Mouse (Mus musculus): ENCODE data around the gene Ugt1a1. TPM values are rescaled to one million over a fixed set of nuclear protein-coding genes. Genes with fewer than 3 reads are reported as not detected.

The Ugt1a1 gene
- polyA plus RNA-seq, 1 experiment from 2014 or later, result not detected

DNA sequence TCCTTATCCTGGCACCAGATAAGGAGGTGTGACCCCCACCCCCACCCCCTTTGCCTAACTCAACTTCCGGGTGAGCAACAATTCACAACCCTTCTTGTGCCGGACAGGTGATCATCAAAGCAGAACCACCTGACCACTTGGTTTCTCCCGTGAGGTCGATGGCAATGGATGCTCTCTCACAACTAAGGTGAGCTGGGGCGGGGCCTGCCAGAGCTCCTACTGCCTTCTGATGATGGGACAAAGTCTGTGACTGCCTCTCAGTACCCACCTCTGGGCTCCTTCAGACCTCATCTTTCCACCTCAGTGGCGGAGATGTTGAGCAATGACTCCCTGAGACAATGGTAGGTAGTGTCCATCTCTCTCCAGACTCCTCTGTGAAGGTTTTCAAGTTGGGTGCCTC is 34.1 kb downstream of the Ugt1a1 start:
- ATAC-seq (ENCODE audit: insufficient read depth) (no peak), DNase-seq (no peak)
- Histone ChIP-seq H3K4me2 (no peak overlapping the region), H3K36me3 (ENCODE audit: insufficient read depth) (no peaks in the 10 kb centered on the region), H3K4me1 (ENCODE audit: insufficient read depth) (no peaks in the 10 kb centered on the region), H3K9ac (no peak overlapping the region), H3K27me3 (ENCODE audit: insufficient read depth, low read length) (no peaks in the 10 kb centered on the region), H3K27ac (ENCODE audit: low read depth) (no peak overlapping the region), H3K4me3 (ENCODE audit: low read depth, low read length) (no peak overlapping the region), H3K9me3 (ENCODE audit: low read depth, low read length) (peaks cover 94% of the 10 kb centered on the region)
- 76% methylated on average over 6 of the region's 6 CpGs for WGBS
- TF ChIP-seq CTCF (IDR thresholded peaks at IDR 0.05; ENCODE audit: low read depth), result no peak

DNA sequence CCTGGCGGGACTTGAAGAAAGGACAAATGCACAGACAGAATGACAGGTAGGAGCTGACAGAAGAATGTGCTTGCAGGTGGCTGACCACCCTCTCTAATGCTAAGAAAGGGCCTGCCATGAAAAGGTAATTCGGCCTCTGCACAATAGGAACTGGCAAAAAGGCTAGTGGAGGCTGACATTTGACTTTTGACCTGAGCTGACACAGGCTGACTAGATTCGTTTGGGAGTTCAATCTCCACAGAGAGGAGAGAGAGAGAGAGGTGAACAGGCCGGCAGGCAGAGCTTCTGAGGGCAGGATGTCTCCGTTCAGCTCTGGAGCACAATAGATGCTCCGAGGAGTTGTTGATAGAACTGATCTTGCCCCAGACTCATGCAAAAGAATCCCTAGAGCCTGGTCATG is 34.6 kb downstream of the Ugt1a1 start:
- no peaks in the 10 kb centered on the region for H3K36me3 ChIP-seq (ENCODE audit: insufficient read depth)
- no peak for ATAC-seq (ENCODE audit: insufficient read depth)
- no peak overlapping the region for H3K27ac ChIP-seq (ENCODE audit: low read depth)
- TF ChIP-seq CTCF (IDR thresholded peaks at IDR 0.05; ENCODE audit: low read depth), result no peak
- no peaks in the 10 kb centered on the region for H3K4me1 ChIP-seq (ENCODE audit: insufficient read depth)
- WGBS, result 45% methylated on average over 6 of the region's 6 CpGs
- no peak overlapping the region for H3K4me2 ChIP-seq
- no peak overlapping the region for H3K4me3 ChIP-seq (ENCODE audit: low read depth, low read length)
- no peak for DNase-seq
- H3K27me3 ChIP-seq (ENCODE audit: insufficient read depth, low read length), result no peaks in the 10 kb centered on the region
- H3K9me3 ChIP-seq (ENCODE audit: low read depth, low read length), result peaks cover 94% of the 10 kb centered on the region
- H3K9ac ChIP-seq, result no peak overlapping the region

DNA sequence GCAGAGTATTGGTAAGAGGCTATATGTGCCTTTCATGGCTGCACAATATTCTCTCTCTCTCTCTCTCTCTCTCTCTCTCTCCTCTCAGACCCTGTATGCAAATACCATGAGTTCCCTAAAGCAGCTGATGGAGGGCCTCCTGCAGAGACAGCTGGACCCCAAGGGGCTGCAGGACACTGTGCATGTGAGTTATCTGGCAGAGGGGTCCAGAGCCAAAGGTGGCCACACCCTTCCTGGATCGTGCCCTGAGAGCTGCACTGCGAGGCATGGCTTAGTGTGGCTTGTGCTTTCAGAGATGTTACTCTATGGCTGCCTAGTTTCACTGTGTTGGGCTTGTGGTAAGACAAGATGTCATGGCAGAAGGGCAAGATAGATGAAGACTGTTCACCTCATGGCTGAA is 35.9 kb downstream of the Ugt1a1 start:
- ATAC-seq (ENCODE audit: insufficient read depth) (no peak), DNase-seq (no peak)
- H3K9ac ChIP-seq, result no peak overlapping the region
- H3K4me3 ChIP-seq (ENCODE audit: low read depth, low read length), result no peak overlapping the region
- H3K27ac ChIP-seq (ENCODE audit: low read depth), result no peak overlapping the region
- H3K36me3 ChIP-seq (ENCODE audit: insufficient read depth), result no peaks in the 10 kb centered on the region
- no peaks in the 10 kb centered on the region for H3K4me1 ChIP-seq (ENCODE audit: insufficient read depth)
- TF ChIP-seq CTCF (IDR thresholded peaks at IDR 0.05; ENCODE audit: low read depth), result no peak
- 42% methylated on average over 2 of the region's 2 CpGs for WGBS
- peaks cover 89% of the 10 kb centered on the region for H3K9me3 ChIP-seq (ENCODE audit: low read depth, low read length)
- no peak overlapping the region for H3K4me2 ChIP-seq
- no peaks in the 10 kb centered on the region for H3K27me3 ChIP-seq (ENCODE audit: insufficient read depth, low read length)

DNA sequence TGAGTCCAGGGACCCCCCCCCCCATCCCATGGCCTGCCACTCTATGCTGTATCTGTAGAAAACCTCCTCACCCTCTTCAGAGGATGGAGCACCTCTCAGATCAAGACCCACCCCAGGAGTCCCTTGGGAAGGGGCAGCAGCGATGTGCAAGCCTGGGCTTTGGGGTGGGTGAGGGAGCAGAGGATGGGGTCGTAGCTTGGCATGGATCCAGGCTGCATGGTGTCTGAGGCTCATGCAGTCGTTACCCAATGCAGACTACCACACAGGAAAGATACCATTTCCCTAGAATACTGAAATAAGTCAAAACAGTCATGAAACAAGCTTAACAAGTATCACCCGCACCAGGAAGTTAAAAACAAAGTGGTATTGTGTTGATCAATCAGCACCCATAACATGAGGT is 36.9 kb downstream of the Ugt1a1 start:
- H3K27ac ChIP-seq (ENCODE audit: low read depth), result no peak overlapping the region
- no peaks in the 10 kb centered on the region for H3K4me1 ChIP-seq (ENCODE audit: insufficient read depth)
- no peak overlapping the region for H3K4me3 ChIP-seq (ENCODE audit: low read depth, low read length)
- 64% methylated on average over 4 of the region's 4 CpGs for WGBS
- ATAC-seq (ENCODE audit: insufficient read depth) (no peak), DNase-seq (no peak)
- H3K27me3 ChIP-seq (ENCODE audit: insufficient read depth, low read length), result no peaks in the 10 kb centered on the region
- no peak overlapping the region for H3K9ac ChIP-seq
- no peak for TF ChIP-seq CTCF (IDR thresholded peaks at IDR 0.05; ENCODE audit: low read depth)
- H3K4me2 ChIP-seq, result no peak overlapping the region
- no peaks in the 10 kb centered on the region for H3K36me3 ChIP-seq (ENCODE audit: insufficient read depth)
- peaks cover 82% of the 10 kb centered on the region for H3K9me3 ChIP-seq (ENCODE audit: low read depth, low read length)

DNA sequence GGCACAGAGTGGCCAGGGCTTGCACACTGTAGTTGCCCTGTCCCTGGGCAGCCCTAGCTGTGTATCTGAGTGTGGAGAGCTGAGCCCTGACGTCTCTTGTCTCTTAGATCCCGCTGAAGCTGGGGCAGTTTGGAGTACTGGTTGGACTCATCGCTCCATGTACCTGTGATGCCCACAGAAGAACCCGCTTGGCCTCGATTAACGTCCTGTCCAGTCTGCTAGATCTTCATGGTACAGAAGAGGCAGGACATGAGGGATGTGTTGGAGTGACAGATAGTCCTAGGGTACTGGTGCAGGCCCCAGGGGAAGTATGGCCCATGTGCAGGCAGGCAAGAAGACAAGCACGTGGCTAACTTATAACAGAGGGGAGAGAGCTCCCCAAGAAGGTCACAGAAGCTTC is 37.8 kb downstream of the Ugt1a1 start:
- Histone ChIP-seq H3K36me3 (ENCODE audit: insufficient read depth) (no peaks in the 10 kb centered on the region), H3K4me3 (ENCODE audit: low read depth, low read length) (no peak overlapping the region), H3K9ac (no peak overlapping the region), H3K27ac (ENCODE audit: low read depth) (no peak overlapping the region), H3K9me3 (ENCODE audit: low read depth, low read length) (peaks cover 76% of the 10 kb centered on the region), H3K27me3 (ENCODE audit: insufficient read depth, low read length) (no peaks in the 10 kb centered on the region), H3K4me1 (ENCODE audit: insufficient read depth) (no peaks in the 10 kb centered on the region), H3K4me2 (no peak overlapping the region)
- no peak for TF ChIP-seq CTCF (IDR thresholded peaks at IDR 0.05; ENCODE audit: low read depth)
- ATAC-seq (ENCODE audit: insufficient read depth) (no peak), DNase-seq (no peak)
- WGBS, result 73% methylated on average over 7 of the region's 7 CpGs

DNA sequence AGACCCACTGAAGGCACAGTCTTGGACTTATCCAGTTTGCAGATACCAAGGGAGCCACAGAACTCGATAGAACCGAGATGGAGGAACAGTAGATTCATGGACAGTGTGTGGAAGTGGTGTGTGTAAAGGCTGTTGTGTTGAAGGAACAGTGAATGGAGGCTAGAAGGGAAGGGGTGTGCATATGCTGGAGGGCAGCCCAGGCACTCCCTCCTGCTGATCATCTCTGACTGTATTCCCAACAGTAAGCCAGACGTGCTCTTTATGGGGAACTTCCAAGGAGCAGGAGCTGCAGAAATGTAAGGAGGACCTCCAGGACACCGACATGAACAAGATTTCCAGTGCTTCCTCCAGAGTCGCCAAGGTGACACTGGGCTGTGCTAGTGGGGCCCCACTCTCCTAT is 38.3 kb downstream of the Ugt1a1 start:
- no peak for DNase-seq
- WGBS, result 76% methylated on average over 5 of the region's 5 CpGs
- H3K27me3 ChIP-seq (ENCODE audit: insufficient read depth, low read length), result no peaks in the 10 kb centered on the region
- H3K36me3 ChIP-seq (ENCODE audit: insufficient read depth), result no peaks in the 10 kb centered on the region
- no peak overlapping the region for H3K4me3 ChIP-seq (ENCODE audit: low read depth, low read length)
- no peaks in the 10 kb centered on the region for H3K4me1 ChIP-seq (ENCODE audit: insufficient read depth)
- no peak for TF ChIP-seq CTCF (IDR thresholded peaks at IDR 0.05; ENCODE audit: low read depth)
- no peak overlapping the region for H3K27ac ChIP-seq (ENCODE audit: low read depth)
- H3K4me2 ChIP-seq, result no peak overlapping the region
- H3K9me3 ChIP-seq (ENCODE audit: low read depth, low read length), result peaks cover 76% of the 10 kb centered on the region
- no peak for ATAC-seq (ENCODE audit: insufficient read depth)
- H3K9ac ChIP-seq, result no peak overlapping the region

DNA sequence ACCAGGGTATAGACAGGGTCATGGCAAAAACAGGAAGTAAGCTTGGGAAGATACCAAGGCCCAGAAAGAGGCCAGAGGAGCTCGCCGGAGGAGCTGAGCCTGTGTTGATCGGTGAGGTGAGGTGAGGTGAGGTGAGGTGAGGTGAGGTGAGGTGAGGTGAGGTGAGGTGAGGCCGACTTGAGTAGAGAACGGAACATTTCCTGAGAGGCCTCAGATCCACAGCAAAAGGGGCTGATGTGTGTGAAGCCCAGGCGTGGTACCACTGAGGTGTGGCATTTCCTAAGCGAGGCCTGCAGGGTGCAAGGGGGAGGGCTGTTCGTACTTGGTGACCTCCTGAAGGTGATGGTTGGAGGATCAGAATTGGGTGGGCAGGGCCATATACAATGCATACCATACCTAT is 41.3 kb downstream of the Ugt1a1 start:
- TF ChIP-seq CTCF (IDR thresholded peaks at IDR 0.05; ENCODE audit: low read depth), result no peak
- peaks cover 69% of the 10 kb centered on the region for H3K9me3 ChIP-seq (ENCODE audit: low read depth, low read length)
- H3K36me3 ChIP-seq (ENCODE audit: insufficient read depth), result no peaks in the 10 kb centered on the region
- ATAC-seq (ENCODE audit: insufficient read depth), result no peak
- no peaks in the 10 kb centered on the region for H3K27me3 ChIP-seq (ENCODE audit: insufficient read depth, low read length)
- H3K27ac ChIP-seq (ENCODE audit: low read depth), result no peak overlapping the region
- no peak for DNase-seq
- no peak overlapping the region for H3K9ac ChIP-seq
- H3K4me2 ChIP-seq, result no peak overlapping the region
- H3K4me3 ChIP-seq (ENCODE audit: low read depth, low read length), result no peak overlapping the region
- no peaks in the 10 kb centered on the region for H3K4me1 ChIP-seq (ENCODE audit: insufficient read depth)
- WGBS, result 72% methylated on average over 8 of the region's 8 CpGs

DNA sequence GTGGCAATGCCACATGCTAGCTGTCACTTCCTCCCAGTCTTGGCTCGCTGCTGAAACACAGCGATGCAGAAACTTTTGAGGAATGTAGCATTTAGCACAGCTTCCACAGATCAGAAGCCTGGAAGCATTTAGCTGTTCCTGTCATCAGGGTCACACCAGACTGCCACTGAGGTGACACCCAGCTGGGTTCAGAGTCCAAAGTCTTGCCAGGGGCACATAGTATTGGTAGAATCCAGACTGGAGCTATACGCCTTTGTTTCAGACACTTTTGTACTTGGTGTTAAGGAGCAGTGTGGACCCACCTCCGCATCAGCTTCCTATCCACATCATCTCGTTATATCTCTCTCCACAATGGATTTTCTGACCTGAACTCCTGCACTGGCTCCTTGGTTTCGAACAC is 41.8 kb downstream of the Ugt1a1 start:
- H3K27me3 ChIP-seq (ENCODE audit: insufficient read depth, low read length), result no peaks in the 10 kb centered on the region
- H3K9me3 ChIP-seq (ENCODE audit: low read depth, low read length), result peaks cover 66% of the 10 kb centered on the region
- 68% methylated on average over 6 of the region's 6 CpGs for WGBS
- no peak overlapping the region for H3K4me2 ChIP-seq
- no peaks in the 10 kb centered on the region for H3K36me3 ChIP-seq (ENCODE audit: insufficient read depth)
- no peaks in the 10 kb centered on the region for H3K4me1 ChIP-seq (ENCODE audit: insufficient read depth)
- no peak overlapping the region for H3K27ac ChIP-seq (ENCODE audit: low read depth)
- H3K4me3 ChIP-seq (ENCODE audit: low read depth, low read length), result no peak overlapping the region
- ATAC-seq (ENCODE audit: insufficient read depth) (no peak), DNase-seq (peak; percentile 27)
- H3K9ac ChIP-seq, result no peak overlapping the region
- no peak for TF ChIP-seq CTCF (IDR thresholded peaks at IDR 0.05; ENCODE audit: low read depth)

Measured in lung, embryonic 14.5 days (tissue).